Mouse (Mus musculus) embryonic stem cell, embryonic (primary cell): ENCODE results near the gene Pdk3.

ENCODE experiments used
- CTCF ChIA-PET, 4 experiments: fragments of 300-600 bp in 2 of 4; fragments of 350-600 bp in 2 of 4; sonication (Branson Sonifier 250); formaldehyde crosslinking; loops; one replicate each; lab custom pipeline; 2022; ENCODE audit warnings: inconsistent platforms in 2 of 4; lab: Charles Lee
- POLR2A ChIA-PET, 4 experiments: fragments of 300-600 bp in 2 of 4; fragments of 350-600 bp in 2 of 4; sonication (Branson Sonifier 250); formaldehyde crosslinking; loops; one replicate each; lab custom pipeline; 2022; ENCODE audit warnings: antibody characterized with exemption in 4 of 4, inconsistent platforms in 1 of 4; lab: Charles Lee

Pdk3 gene

DNA sequence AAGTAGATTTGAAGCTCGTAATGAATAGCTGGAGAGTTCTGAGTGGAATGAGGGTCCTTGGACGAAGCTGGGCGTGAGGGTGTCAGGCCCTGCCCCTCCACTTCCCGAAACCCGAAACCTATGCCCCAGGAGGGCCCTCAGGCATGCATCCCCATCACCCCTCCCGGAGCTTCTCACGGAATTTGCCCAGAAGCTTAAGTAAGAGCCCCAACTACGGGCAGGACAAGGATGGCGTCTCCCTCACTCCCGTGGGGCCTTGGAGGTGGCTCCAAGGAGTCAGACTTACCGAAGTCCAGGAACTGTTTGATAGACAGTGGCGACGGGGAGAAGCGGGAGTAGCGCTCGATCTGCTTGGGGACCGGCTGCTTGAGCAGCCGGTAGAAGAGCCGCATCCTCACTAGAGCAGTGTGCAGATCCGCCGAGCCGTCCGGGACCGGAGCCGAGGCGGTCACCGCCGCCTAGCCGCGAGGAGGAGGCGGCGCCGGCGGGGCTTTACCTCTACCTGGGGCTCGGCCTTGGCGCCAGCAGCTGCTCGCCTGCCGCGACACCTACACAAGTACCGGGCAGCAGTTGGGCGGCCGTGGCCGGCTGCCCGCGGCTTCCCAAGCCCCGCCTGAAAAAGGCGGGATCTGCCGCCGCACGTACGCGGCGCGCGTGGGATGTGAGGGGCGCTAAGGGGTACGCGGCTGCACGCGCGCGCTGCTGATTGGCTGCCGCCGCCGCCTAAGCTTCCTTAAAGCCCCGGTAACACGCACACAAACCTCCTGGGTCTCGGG, at the start of gene Pdk3:
Gene Pdk3 (minus strand): TSS at position 641 of the 776 bp plus-strand sequence.
- POLR2A ChIA-PET, result interaction anchor here (0.5 to 2.8 kb wide), 37 partner anchors 8 to 535 kb away, joined by 3 to 21 read pairs (median 4); partner anchors contain the start of genes Apoo (in 1 of the 4) and Eif2s3x (in 1 of the 4)

DNA sequence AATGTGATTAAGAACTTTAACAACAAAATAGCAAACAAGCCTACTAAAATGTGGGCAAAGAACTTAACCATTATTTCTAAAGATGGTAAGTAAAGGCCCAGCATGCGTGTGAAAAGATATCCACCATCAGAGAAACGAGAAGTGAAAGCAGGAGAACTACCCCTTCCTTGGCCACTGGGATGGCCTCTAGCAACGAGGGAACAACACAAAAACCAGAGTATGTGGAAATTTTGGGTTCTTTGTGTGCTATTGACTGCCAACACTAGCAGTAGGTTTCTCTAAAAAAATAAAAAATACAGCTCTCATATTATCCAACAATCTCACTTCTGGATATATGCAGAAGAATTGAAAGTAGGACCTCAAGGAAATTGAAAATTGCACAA, 45.6 kb upstream of the Pdk3 start:
- ChIA-PET POLR2A (no interaction called here), CTCF (no interaction called here)

More for the DNA sequence above, at the start of gene Pdk3:
- CTCF ChIA-PET, result interaction anchor here in 3 of 4 experiments (1.2 to 2.5 kb wide), 3 partner anchors 25 to 58 kb away, joined by 3 to 6 read pairs (median 3); no protein-coding TSS in a partner anchor

- POLR2A ChIA-PET, result no interaction called here
- CTCF ChIA-PET, result no interaction called here
These were observed 45.1 kb upstream of the Pdk3 start for GRCm38 (mm10) chrX:93876981-93877633.

DNA sequence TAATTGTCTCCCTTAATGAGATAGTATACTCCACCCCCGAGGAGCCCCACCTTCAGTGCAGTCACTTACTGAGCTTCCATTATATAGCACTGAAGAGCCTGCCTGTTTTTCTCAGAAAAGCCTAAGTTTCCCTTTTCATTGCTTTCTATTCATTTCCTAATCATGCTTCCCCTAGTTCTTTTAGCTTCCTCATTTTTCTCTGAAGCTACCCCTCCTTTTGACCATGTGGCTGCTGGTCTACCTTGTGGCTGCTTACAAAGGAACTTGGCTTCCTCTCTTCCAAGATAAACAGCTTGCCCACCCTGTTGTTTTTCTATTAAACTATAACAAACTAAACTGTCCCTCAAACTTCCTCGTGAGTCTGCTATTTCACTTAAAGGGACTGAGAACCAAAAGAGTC, 31.4 kb upstream of the Pdk3 start:
- CTCF ChIA-PET, result no interaction called here
- POLR2A ChIA-PET, result interaction anchor here in 1 of 4 experiments (0.6 kb wide), 1 partner anchor 48 kb away, joined by 3 read pairs; no protein-coding TSS in a partner anchor

DNA sequence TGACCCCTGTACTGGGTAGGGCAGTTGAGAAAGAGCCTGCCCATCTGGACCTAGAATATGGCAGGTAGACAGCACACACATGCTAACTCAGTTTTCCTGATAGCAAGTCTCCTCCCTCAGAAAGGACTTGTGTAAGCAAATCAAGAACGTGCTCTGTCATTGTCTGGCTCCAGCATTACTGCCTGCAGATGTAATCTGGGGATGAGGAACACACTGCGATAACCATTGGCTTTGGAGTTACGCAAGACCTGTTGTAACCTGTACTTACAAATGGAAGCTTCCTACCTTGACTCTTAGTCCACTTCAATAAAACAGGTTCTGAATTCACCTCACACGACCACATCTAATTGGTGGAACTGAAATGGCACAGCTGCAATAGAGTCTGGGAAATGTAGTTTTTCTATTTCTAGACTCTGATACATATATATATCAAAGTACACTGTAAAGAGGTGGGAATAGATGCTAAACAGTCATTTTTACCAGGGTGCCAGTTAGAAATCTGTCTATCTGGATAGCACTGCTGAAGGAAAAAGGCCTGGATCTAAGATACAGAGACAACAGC, 30.6 kb upstream of the Pdk3 start:
- CTCF ChIA-PET, result no interaction called here
- POLR2A ChIA-PET, result no interaction called here

GRCm38 (mm10) chrX:93857756-93858155, 25.8 kb upstream of the Pdk3 start:
- ChIA-PET CTCF (interaction anchor here in 2 of 4 experiments (0.6 to 0.7 kb wide), 2 partner anchors 54 to 61 kb away, joined by 6 to 9 read pairs; no protein-coding TSS in a partner anchor), POLR2A (no interaction called here)

- CTCF ChIA-PET, result interaction anchor here in 2 of 4 experiments (1.2 to 2.5 kb wide), 2 partner anchors 25 to 57 kb away, joined by 3 to 6 read pairs; no protein-coding TSS in a partner anchor
- POLR2A ChIA-PET, result interaction anchor here (0.7 to 2.8 kb wide), 32 partner anchors 9 to 535 kb away, joined by 3 to 21 read pairs (median 4); partner anchors contain the start of genes Apoo (in 1 of the 4) and Eif2s3x (in 1 of the 4)
These were observed 410 bp upstream of the Pdk3 start for GRCm38 (mm10) chrX:93832337-93832884.

- CTCF ChIA-PET, result no interaction called here
- POLR2A ChIA-PET, result interaction anchor here in 2 of 4 experiments (0.5 to 1.1 kb wide), 2 partner anchors 85 to 88 kb away, joined by 3 read pairs; no protein-coding TSS in a partner anchor
These were observed 6.2 kb downstream of the Pdk3 start for GRCm38 (mm10) chrX:93825787-93826186.

GRCm38 (mm10) chrX:93808040-93808439, 24.0 kb downstream of the Pdk3 start:
- ChIA-PET POLR2A (interaction anchor here in 2 of 4 experiments (1.0 to 2.7 kb wide), 4 partner anchors 12 to 155 kb away, joined by 3 to 19 read pairs (median 10); partner anchors contain the start of gene Pdk3 (in 2 of the 2)), CTCF (interaction anchor here in 1 of 4 experiments (1.6 kb wide), 1 partner anchor 82 kb away, joined by 4 read pairs; no protein-coding TSS in a partner anchor)

DNA sequence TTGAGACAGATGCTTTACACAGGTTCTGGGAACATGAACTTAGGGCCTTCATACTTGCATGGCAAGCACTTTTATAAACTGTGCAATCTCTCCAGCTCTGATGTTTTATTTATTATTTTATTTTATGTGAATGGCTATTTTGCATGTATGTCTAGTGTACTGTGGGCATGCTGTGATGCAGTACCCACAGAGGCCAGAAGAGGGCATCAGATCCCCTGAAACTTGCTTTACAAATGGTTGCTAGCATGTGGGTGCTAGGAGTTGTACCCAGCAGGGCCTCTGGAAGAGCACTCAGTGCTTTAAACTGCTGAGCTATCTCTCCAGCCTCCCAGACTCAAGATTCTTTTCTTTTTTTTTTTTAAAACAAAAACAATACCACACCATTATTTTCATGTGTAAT, 38.8 kb downstream of the Pdk3 start:
- POLR2A ChIA-PET, result no interaction called here
- CTCF ChIA-PET, result interaction anchor here in 1 of 4 experiments (2.0 kb wide), 1 partner anchor 97 kb away, joined by 6 read pairs; no protein-coding TSS in a partner anchor

GRCm38 (mm10) chrX:93789562-93789961, 42.4 kb downstream of the Pdk3 start:
- POLR2A ChIA-PET, result no interaction called here
- CTCF ChIA-PET, result no interaction called here

DNA sequence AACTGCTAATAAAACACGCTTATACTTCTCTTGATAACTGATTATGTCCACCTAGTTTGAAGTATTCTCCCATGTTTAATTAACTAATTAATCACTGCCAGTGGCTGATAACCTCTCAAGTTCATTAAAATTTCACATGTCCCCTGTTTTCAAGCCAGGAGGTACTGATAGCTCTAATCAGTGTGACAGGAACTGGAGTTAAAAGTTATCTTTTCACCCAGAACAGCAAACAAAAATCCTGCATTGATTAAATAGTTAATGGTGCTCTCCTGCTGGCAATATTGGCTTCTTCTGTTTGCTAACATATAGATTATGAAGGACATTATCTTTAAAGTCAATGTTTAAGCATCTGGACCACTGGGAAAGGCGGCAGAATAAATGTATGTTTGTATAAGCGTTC, 71.2 kb downstream of the Pdk3 start:
- ChIA-PET POLR2A (no interaction called here), CTCF (no interaction called here)

- ChIA-PET CTCF (no interaction called here), POLR2A (no interaction called here)
These were observed 75.0 kb downstream of the Pdk3 start for GRCm38 (mm10) chrX:93756867-93757455.

DNA sequence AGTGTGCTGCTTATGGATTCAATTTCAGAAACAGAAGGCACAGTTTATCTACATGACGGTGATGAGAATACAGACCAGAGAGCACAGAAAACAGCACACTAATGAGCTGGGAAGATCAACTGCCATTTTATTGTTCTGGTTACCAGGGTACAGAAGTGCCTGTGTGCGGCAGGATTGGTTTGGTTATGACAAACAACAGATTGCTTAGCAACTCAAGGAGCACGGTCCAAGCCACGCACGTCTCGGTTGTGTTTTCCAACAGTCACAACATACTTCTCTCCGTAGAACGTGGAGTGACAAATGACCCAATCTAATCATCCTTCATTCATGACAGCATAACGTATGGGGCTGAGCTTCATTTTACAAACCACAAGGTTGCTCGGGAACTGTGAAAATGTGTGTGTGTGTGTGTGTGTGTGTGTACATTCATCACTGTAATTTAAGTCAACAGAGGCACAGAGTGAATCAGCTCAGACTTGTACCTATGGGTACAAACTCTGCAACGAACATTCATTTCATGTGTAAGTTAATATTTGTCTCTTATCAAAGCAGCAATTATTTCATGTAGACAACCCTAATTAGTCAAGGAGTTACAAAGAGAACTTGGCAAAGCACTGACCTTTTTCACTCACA, 76.7 kb downstream of the Pdk3 start:
- CTCF ChIA-PET, result interaction anchor here in 1 of 4 experiments (0.6 kb wide), 1 partner anchor 40 kb away, joined by 3 read pairs; no protein-coding TSS in a partner anchor
- POLR2A ChIA-PET, result interaction anchor here in 1 of 4 experiments (0.6 kb wide), 1 partner anchor 80 kb away, joined by 3 read pairs; no protein-coding TSS in a partner anchor

DNA sequence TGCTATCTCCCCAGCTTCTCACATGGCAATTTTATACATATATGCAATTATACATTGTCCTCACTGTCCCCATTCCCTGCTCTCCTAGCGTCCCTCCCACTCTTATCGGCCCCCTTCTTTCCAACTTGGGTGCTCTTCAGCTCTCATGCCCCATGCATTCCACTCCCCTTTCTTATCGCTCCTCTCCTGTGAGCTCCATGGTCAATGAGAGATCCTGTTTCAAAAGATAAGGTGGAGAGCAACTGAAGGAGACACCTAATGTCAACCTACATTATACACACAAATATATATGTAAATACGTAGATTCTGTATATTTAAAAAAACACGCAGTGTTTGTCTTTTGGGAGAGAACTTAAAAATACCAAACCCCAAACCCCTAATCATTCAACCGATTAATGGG, 81.4 kb downstream of the Pdk3 start:
- ChIA-PET CTCF (no interaction called here), POLR2A (interaction anchor here in 1 of 4 experiments (1.2 kb wide), 1 partner anchor 18 kb away, joined by 3 read pairs; no protein-coding TSS in a partner anchor)

DNA sequence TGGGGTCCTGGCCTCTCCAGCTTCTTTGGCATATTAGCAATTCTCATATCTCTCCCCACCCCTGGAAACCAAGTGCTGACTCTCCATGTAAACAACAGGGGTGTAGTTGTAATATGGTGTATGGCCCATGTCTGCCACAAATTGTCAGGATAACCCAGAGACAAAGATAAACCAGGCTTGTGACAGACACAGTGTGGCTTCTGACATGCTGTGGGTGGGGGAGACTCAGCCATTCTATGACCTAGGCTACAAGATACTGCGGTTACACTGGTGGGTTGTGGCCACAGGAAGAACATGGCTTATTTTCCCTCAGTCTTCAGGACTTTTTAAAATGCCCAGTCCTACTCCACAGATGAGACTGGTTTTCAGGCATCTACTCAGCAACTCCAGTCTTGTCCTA, 82.8 kb downstream of the Pdk3 start:
- ChIA-PET POLR2A (interaction anchor here in 1 of 4 experiments (0.7 kb wide), 1 partner anchor 124 kb away, joined by 3 read pairs; no protein-coding TSS in a partner anchor), CTCF (no interaction called here)

GRCm38 (mm10) chrX:93732975-93733748, 98.8 kb downstream of the Pdk3 start:
- ChIA-PET POLR2A (interaction anchor here in 1 of 4 experiments (1.3 to 1.6 kb wide), 2 partner anchors 12 to 60 kb away, joined by 3 to 4 read pairs; no protein-coding TSS in a partner anchor), CTCF (no interaction called here)
